Mouse (Mus musculus): ENCODE data around the gene Il7r.

DNA sequence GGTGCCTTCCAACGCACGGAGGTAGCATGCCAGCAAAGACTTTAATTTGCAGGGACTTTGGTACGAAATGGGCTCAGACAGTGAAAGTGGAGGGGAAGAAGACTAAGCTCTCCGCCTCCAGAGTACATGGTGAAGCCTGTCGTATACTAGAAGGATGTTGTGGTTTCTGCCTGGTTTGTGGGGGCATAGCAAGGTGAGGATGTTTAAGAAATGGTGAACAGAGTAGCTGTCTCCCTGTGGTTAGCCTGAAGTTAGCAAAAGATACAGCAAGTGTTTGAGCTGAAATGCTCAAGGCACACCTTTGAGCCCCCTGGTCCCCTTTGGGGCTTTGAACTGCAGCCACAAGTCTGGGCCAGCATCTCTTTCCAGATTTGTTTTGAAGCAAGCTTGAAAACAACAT, 44.8 kb upstream of the Il7r start:
- TF ChIP-seq CTCF (IDR thresholded peaks at IDR 0.05; ENCODE audit: low read depth) = no peak
- no peak for TF ChIP-seq EP300 (IDR thresholded peaks at IDR 0.05; ENCODE audit: low read depth)
